Mouse (Mus musculus): ENCODE results near the gene Camkmt. TPM values are rescaled to one million over a fixed set of nuclear protein-coding genes. Genes with fewer than 3 reads are reported as not detected.
A peak's percentile ranks its signal among the peaks of the same experiment; 100 is the strongest.

Camkmt gene
- total RNA-seq, 1 experiment from 2014 or later, result 3.7 TPM

GRCm38 (mm10) chr17:85485065-85485945 lies 395.0 kb downstream of the Camkmt start:
- no peak for ATAC-seq (replicated peaks; ENCODE audit: low read depth, poor library complexity, severe bottlenecking)

- ATAC-seq (replicated peaks; ENCODE audit: low read depth, poor library complexity, severe bottlenecking), result no peak
These were observed 395.7 kb downstream of the Camkmt start for GRCm38 (mm10) chr17:85485946-85486533.

- ATAC-seq (replicated peaks; ENCODE audit: low read depth, poor library complexity, severe bottlenecking), result no peak
These were observed 396.5 kb downstream of the Camkmt start for GRCm38 (mm10) chr17:85486585-85487480.

GRCm38 (mm10) chr17:85487531-85487930 lies 397.2 kb downstream of the Camkmt start:
- ATAC-seq (replicated peaks; ENCODE audit: low read depth, poor library complexity, severe bottlenecking), result no peak

- ATAC-seq (replicated peaks; ENCODE audit: low read depth, poor library complexity, severe bottlenecking), result peak; percentile 77
These were observed 398.5 kb downstream of the Camkmt start for GRCm38 (mm10) chr17:85488601-85489487.

GRCm38 (mm10) chr17:85489488-85489980 lies 399.2 kb downstream of the Camkmt start:
- ATAC-seq (replicated peaks; ENCODE audit: low read depth, poor library complexity, severe bottlenecking), result no peak

GRCm38 (mm10) chr17:85491491-85491890 lies 401.1 kb downstream of the Camkmt start:
- ATAC-seq (replicated peaks; ENCODE audit: low read depth, poor library complexity, severe bottlenecking), result no peak

GRCm38 (mm10) chr17:85493521-85493920 lies 403.2 kb downstream of the Camkmt start:
- no peak for ATAC-seq (replicated peaks; ENCODE audit: low read depth, poor library complexity, severe bottlenecking)

GRCm38 (mm10) chr17:85495012-85495754 lies 404.8 kb downstream of the Camkmt start:
- peak; percentile 91 for ATAC-seq (replicated peaks; ENCODE audit: low read depth, poor library complexity, severe bottlenecking)

GRCm38 (mm10) chr17:85495871-85496270 lies 405.5 kb downstream of the Camkmt start:
- no peak for ATAC-seq (replicated peaks; ENCODE audit: low read depth, poor library complexity, severe bottlenecking)

GRCm38 (mm10) chr17:85504888-85505287 lies 414.5 kb downstream of the Camkmt start:
- no peak for ATAC-seq (replicated peaks; ENCODE audit: low read depth, poor library complexity, severe bottlenecking)

GRCm38 (mm10) chr17:85506206-85507088 lies 416.1 kb downstream of the Camkmt start:
- no peak for ATAC-seq (replicated peaks; ENCODE audit: low read depth, poor library complexity, severe bottlenecking)

- no peak for ATAC-seq (replicated peaks; ENCODE audit: low read depth, poor library complexity, severe bottlenecking)
These were observed 416.7 kb downstream of the Camkmt start for GRCm38 (mm10) chr17:85507089-85507460.

Other genes with a start within 250 kb of the Camkmt start
- gene Ppm1b, start 133.8 kb upstream of the Camkmt start, total RNA-seq (2017), result 57.1 and 62.8 TPM in 2 replicates
- not detected in 2 replicates for gene Slc3a1, start 62.2 kb upstream of the Camkmt start, total RNA-seq (2017)
- 21.8 and 31.1 TPM in 2 replicates for gene Prepl, start 311 bp upstream of the Camkmt start, total RNA-seq (2017)

Measured in common myeloid progenitor, adult 5-6 weeks (primary cell).